Mouse (Mus musculus): ENCODE measurements at regions not wholly inside any gene's neighbourhood (a gene's known extent, or its start where the extent isn't known, plus 50 kb on each side); places are given as distances from the start of the nearest gene placed in this dataset.
"Not testable (repeated sequence)": the region's sequence is repeated elsewhere in the genome, so short reads cannot be mapped to it uniquely, and the experiment has no call there.

- WGBS: 82% methylated on average over 2 of the region's 2 CpGs
- Histone ChIP-seq H3K36me3 (no peaks in the 10 kb centered on the region), H3K4me1 (no peaks in the 10 kb centered on the region), H3K9ac (replicated peaks) (no peak overlapping the region), H3K27ac (replicated peaks) (no peak overlapping the region), H3K4me2 (replicated peaks) (no peak overlapping the region), H3K9me3 (no peaks in the 10 kb centered on the region), H3K27me3 (no peaks in the 10 kb centered on the region), H3K4me3 (no peak overlapping the region)
- no peak for ATAC-seq (replicated peaks)
Measured at GRCm38 (mm10) chr13:85035903-85036302, 153.3 kb upstream of the Ccnh start.

DNA sequence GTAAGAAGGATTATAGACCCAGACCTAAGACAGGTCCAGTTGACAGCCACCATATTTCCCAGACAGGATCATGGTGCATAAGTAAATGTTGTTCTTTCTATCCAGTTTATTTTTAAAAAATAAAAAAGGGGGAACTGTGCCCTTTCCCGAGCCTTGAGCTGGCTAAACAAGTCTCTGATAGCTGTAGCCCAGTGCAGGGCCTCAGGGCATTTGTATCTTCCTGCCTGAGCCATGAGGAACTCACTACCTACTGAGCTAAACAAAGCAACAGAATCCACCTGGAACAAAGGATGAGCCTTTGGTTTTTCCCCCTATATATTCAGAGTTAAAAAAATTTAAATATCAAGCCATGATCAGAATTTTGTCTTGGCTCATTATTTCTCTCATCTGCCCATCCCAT lies 152.4 kb upstream of the Ccnh start:
- no peak overlapping the region for H3K9ac ChIP-seq (replicated peaks)
- no peak overlapping the region for H3K4me2 ChIP-seq (replicated peaks)
- H3K36me3 ChIP-seq: no peaks in the 10 kb centered on the region
- no peaks in the 10 kb centered on the region for H3K9me3 ChIP-seq
- no peak overlapping the region for H3K27ac ChIP-seq (replicated peaks)
- no peaks in the 10 kb centered on the region for H3K4me1 ChIP-seq
- H3K27me3 ChIP-seq: no peaks in the 10 kb centered on the region
- ATAC-seq (replicated peaks): no peak
- no peak overlapping the region for H3K4me3 ChIP-seq
- 81% methylated on average over 1 of the region's 1 CpGs for WGBS

DNA sequence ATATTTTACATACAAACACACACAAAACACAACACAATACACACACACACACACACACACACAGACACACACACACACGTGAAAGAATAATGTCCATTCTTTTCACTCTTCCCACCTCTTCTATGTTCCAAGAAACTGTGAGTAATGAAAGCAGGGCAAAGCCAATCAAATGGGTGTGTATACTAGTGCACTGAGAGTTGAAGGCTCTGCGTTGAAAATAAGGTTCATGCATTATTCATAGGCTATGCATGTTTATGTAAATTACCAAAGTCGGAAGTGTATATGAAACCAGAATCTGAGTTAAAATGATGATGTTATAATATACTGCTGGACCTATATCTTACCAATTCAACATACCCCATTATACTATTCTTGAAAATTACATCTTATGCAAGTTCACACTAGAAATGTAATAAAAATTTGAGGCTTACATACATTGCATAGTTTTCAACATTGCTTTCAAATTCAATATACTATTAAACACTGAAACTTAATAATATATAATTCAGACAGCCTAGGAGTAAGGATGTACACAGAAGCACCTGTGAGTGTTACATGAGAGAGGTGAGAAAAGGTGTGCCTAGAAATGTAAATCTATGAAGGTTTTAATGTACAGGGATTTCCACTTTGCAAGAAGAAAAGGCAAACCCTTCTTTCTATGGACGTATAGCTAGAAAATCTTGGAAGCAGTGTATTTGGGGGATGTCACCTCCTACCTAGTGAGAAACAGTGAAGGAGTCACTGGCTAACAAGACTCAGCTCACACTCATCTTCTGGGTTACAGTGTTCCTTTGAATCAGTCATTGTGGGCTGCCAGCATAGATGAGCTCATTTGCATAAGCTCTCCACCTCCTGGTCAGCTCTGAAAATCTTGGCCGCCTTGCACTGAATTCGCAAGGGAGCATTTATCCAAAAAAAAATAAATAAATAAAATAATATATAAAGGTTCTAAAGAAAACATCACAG lies 122.3 kb upstream of the Ccnh start:
- Histone ChIP-seq H3K4me1 (peaks cover 19% of the 10 kb centered on the region), H3K36me3 (no peaks in the 10 kb centered on the region), H3K4me3 (no peak overlapping the region), H3K9ac (replicated peaks) (no peak overlapping the region), H3K4me2 (replicated peaks) (peak overlapping the region; percentile 27; the same call in 1 of the 2 replicates), H3K27me3 (no peaks in the 10 kb centered on the region), H3K9me3 (no peaks in the 10 kb centered on the region), H3K27ac (replicated peaks) (peak overlapping the region; percentile 89)
- 9% methylated on average over 6 of the region's 6 CpGs for WGBS
- peak; percentile 95 for ATAC-seq (replicated peaks)

DNA sequence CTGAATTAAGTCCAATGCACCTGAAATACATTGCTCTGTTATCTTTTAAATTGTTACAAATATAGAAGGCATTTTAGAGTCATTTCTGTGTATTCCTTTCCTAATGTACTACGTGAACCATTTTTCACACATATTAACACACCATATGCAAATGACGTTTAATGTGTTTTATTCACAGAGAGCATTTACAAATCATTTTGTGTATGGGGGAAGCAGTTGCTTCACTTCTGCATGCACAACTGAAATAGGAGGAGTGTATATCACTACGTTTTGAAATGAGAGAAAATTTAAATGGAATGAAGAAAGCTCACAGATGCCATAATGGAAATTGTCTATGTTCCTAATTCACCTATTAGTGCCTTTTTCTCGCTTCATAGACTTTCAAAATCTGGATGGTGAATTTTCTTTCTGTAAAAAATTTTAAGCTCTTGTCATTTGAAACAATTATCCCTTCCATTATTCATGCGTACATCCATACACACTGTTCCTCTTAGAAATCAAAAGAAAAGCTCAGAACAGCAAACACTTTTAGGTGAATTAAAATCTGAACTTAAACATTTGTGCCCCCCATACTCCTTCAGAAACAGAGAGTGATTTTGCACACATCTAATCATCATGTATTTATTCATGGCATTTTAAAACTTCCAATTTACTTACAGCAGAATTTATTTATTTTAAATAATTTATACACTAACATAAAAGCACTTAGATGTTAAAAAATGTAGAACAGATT lies 121.5 kb upstream of the Ccnh start:
- no peak overlapping the region for H3K4me3 ChIP-seq
- H3K27ac ChIP-seq (replicated peaks): peak overlapping the region; percentile 89
- peak; percentile 57 for ATAC-seq (replicated peaks)
- no peak overlapping the region for H3K9ac ChIP-seq (replicated peaks)
- H3K27me3 ChIP-seq: no peaks in the 10 kb centered on the region
- H3K9me3 ChIP-seq: no peaks in the 10 kb centered on the region
- peak overlapping the region; percentile 27 for H3K4me2 ChIP-seq (replicated peaks)
- 15% methylated on average over 5 of the region's 5 CpGs for WGBS
- peaks cover 19% of the 10 kb centered on the region for H3K4me1 ChIP-seq
- H3K36me3 ChIP-seq: no peaks in the 10 kb centered on the region

DNA sequence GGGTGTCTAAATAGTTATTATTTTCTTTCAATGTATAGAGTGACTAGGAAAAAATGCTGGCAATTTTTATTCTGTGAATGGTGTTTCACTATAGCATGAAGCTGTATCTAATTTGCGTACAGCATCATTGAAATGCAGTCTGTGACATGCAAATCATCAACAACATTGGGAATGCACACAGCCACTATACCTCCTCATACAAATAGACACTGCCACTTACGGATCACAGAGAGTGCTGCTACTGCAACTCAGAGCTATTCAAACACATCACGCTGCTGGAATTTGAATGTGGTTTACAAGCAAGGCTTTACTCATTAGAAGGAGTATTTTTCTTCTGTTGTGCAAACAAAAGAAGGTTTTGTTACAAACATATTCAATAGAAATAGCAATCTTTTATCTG lies 120.8 kb upstream of the Ccnh start:
- Histone ChIP-seq H3K4me1 (peaks cover 19% of the 10 kb centered on the region), H3K9me3 (no peaks in the 10 kb centered on the region), H3K36me3 (no peaks in the 10 kb centered on the region), H3K27me3 (no peaks in the 10 kb centered on the region), H3K4me3 (no peak overlapping the region), H3K4me2 (replicated peaks) (no peak overlapping the region), H3K9ac (replicated peaks) (no peak overlapping the region), H3K27ac (replicated peaks) (peak overlapping the region; percentile 77)
- peak; percentile 73 for ATAC-seq (replicated peaks)
- 1% methylated on average over 3 of the region's 3 CpGs for WGBS

DNA sequence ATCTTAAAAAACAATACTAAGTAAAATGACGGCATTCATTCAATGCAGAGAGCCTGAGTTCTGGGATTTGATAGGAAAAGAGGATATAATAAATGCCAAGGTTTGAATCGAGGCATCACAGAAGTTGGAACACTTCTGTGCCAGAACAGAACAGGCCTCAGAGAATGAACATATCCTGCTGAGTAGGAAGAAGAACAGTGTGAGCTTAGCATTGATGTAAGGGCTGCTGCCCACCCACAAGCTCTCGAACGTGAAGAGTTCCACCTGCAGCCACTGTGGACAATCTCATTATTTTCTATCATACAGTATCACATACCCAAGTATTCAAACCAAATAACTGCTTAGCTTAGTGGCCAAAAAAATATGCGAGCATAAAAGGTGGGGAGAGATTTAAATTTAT lies 105.9 kb upstream of the Ccnh start:
- Histone ChIP-seq H3K4me3 (no peak overlapping the region), H3K4me2 (replicated peaks) (no peak overlapping the region), H3K4me1 (0 out of 2 replicates have a peak, but pooled peaks cover 4% of the 10 kb centered on the region), H3K9me3 (no peaks in the 10 kb centered on the region), H3K9ac (replicated peaks) (no peak overlapping the region), H3K36me3 (no peaks in the 10 kb centered on the region), H3K27ac (replicated peaks) (no peak overlapping the region), H3K27me3 (no peaks in the 10 kb centered on the region)
- ATAC-seq (replicated peaks): 0 out of 2 replicates have a peak, but pooled peaks have one; percentile 43
- 44% methylated on average over 5 of the region's 5 CpGs for WGBS

- ATAC-seq (replicated peaks): peak; percentile 63; the same call in 1 of the 2 replicates
- no peak overlapping the region for H3K9ac ChIP-seq (replicated peaks)
- H3K4me2 ChIP-seq (replicated peaks): no peak overlapping the region
- no peak overlapping the region for H3K4me3 ChIP-seq
- H3K36me3 ChIP-seq: no peaks in the 10 kb centered on the region
- 0 out of 2 replicates have a peak, but pooled peaks cover 4% of the 10 kb centered on the region for H3K4me1 ChIP-seq
- no peak overlapping the region for H3K27ac ChIP-seq (replicated peaks)
- H3K27me3 ChIP-seq: no peaks in the 10 kb centered on the region
- no peaks in the 10 kb centered on the region for H3K9me3 ChIP-seq
Measured at GRCm38 (mm10) chr13:85083742-85084141, 105.5 kb upstream of the Ccnh start.

DNA sequence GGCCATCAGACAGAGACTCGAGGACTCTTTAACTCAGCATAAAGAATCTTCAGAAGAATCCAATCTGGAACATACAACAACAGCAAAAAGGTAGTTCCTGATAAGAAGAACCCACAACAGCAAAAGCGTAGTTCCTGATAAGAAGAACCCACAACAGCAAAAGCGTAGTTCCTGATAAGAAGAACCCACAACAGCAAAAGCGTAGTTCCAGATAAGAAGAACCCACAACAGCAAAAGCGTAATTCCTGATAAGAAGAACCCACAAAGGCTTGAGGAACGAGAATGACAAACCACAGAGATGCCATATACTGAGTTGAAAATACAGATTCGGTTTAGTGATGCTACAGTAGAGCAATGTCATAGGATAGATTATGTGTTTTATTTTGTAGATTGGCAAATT lies 93.0 kb upstream of the Ccnh start:
- no peaks in the 10 kb centered on the region for H3K27me3 ChIP-seq
- no peak overlapping the region for H3K4me2 ChIP-seq (replicated peaks)
- WGBS: 92% methylated on average over 7 of the region's 7 CpGs
- H3K27ac ChIP-seq (replicated peaks): no peak overlapping the region
- no peaks in the 10 kb centered on the region for H3K36me3 ChIP-seq
- H3K9ac ChIP-seq (replicated peaks): no peak overlapping the region
- ATAC-seq (replicated peaks): no peak
- H3K4me1 ChIP-seq: no peaks in the 10 kb centered on the region
- H3K4me3 ChIP-seq: no peak overlapping the region
- no peaks in the 10 kb centered on the region for H3K9me3 ChIP-seq

DNA sequence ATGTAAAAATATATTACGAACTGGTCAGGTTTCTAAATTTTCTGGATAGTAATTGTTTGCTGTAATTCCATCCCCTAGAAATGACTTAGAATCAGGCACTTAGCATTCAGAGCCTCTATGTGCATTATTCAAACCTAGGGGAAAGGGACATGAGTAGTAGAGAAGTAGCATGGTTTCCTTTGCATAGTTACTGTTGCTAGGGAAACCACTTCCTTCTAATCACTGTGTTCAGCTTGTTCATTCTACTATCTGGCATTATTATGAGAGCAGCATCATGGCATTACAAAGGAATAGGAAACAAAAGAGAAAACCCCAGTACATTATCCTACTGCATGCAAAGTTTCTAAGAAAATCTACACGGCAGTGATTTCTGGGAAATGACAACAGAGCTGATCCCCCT lies 65.9 kb upstream of the Ccnh start:
- Histone ChIP-seq H3K9me3 (no peaks in the 10 kb centered on the region), H3K36me3 (no peaks in the 10 kb centered on the region), H3K4me3 (no peak overlapping the region), H3K27me3 (no peaks in the 10 kb centered on the region), H3K9ac (replicated peaks) (no peak overlapping the region), H3K4me2 (replicated peaks) (no peak overlapping the region), H3K4me1 (0 out of 2 replicates have a peak, but pooled peaks cover 5% of the 10 kb centered on the region), H3K27ac (replicated peaks) (peak overlapping the region; percentile 9; the same call in 1 of the 2 replicates)
- 34% methylated on average over 2 of the region's 2 CpGs for WGBS
- 0 out of 2 replicates have a peak, but pooled peaks have one; percentile 45 for ATAC-seq (replicated peaks)

GRCm38 (mm10) chr13:85126573-85127547 lies 62.3 kb upstream of the Ccnh start:
- not testable (repeated sequence) for H3K36me3 ChIP-seq; H3K4me1 ChIP-seq; H3K4me3 ChIP-seq; H3K9me3 ChIP-seq; H3K27me3 ChIP-seq; H3K4me2 ChIP-seq (replicated peaks); H3K9ac ChIP-seq (replicated peaks); H3K27ac ChIP-seq (replicated peaks)
- peak; percentile 100 for ATAC-seq (replicated peaks)
- WGBS: 86% methylated on average over 18 of the region's 18 CpGs

DNA sequence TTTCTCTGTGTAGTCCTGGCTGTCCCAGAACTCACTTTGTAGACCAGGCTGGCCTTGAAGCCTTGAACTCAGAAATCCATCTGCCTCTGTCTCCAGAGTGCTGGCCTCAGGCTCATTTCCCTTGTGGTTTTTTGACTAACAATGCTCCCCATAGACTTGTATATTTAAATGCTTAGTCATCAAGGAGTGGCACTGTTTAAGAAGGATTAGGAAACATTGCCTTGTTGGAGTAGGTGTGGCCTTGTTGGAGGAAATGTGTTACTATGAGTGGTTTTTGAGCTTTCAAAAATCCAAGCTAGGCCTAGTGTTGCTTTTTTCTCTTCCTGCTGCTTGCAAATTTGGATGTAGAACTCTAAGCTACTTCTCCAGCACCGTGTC lies 61.7 kb upstream of the Ccnh start:
- WGBS: 50% methylated on average over 1 of the region's 1 CpGs
- Histone ChIP-seq H3K4me3 (no peak overlapping the region), H3K36me3 (no peaks in the 10 kb centered on the region), H3K4me1 (0 out of 2 replicates have a peak, but pooled peaks cover 5% of the 10 kb centered on the region), H3K4me2 (replicated peaks) (no peak overlapping the region), H3K9ac (replicated peaks) (no peak overlapping the region), H3K9me3 (no peaks in the 10 kb centered on the region), H3K27me3 (no peaks in the 10 kb centered on the region), H3K27ac (replicated peaks) (no peak overlapping the region)
- no peak for ATAC-seq (replicated peaks)

Measured in forebrain, embryonic 15.5 days (tissue).